Mouse (Mus musculus): ENCODE data around the gene Olfr868.

DNA sequence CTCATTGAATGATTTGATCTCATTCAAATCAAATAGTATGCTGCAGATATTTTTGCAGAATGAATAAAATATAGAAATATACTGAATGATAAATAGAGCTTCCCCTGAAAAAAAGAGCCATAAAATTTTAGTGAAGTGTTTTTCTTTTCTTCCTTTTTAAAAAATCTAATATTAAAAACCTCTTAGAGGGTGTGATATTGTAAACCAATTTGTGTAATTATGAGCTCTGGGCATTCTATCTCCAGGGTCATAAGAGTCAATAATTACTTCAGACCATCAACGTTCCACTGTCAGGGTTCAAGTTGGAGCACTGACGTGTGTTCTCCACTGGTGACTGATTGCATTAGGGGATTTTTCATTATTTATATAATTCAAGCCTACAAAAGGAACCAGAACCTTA is 30.3 kb downstream of the Olfr868 start, which contains the start of gene Olfr869:
- no peak for TF ChIP-seq GATA1 (IDR thresholded peaks at IDR 0.05; ENCODE audit: low read length)
- TF ChIP-seq TAL1 (IDR thresholded peaks at IDR 0.05; ENCODE audit: low read length) = no peak
